Mouse (Mus musculus) frontal cortex, postnatal 14 days (tissue): ENCODE data around the gene Psme1.

Source experiments
- DNase-seq, 2 experiments: peaks; one replicate each; pipeline ENCODE4 v3.0.0; 2022; ENCODE audit warnings: low spot score in 2 of 2

Psme1 gene

GRCm38 (mm10) chr14:55598521-55599390, 20.8 kb downstream of the Psme1 start:
- DNase-seq = no peak

DNA sequence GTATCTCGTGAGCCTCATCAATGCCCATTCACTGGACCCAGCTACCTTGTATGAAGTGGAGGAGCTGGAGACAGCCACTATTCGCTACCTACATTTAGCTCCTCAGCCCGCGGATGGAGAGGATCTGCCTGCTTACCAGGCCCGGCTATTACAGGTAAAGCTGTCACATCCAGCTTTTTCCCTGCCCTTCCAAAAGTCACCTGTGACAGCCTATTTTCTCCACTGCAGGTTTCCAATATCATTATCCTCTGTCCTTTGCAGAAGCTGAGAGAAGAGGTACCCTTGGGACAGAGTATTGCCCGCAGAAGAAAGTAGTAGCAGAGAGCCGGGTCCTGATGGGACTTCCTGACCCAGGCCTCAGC, 25.3 kb downstream of the Psme1 start, which contains the start of gene Irf9:
TSS of gene Irf9 (plus strand) at position 301 of the 362 bp plus-strand sequence.
- no peak for DNase-seq

DNA sequence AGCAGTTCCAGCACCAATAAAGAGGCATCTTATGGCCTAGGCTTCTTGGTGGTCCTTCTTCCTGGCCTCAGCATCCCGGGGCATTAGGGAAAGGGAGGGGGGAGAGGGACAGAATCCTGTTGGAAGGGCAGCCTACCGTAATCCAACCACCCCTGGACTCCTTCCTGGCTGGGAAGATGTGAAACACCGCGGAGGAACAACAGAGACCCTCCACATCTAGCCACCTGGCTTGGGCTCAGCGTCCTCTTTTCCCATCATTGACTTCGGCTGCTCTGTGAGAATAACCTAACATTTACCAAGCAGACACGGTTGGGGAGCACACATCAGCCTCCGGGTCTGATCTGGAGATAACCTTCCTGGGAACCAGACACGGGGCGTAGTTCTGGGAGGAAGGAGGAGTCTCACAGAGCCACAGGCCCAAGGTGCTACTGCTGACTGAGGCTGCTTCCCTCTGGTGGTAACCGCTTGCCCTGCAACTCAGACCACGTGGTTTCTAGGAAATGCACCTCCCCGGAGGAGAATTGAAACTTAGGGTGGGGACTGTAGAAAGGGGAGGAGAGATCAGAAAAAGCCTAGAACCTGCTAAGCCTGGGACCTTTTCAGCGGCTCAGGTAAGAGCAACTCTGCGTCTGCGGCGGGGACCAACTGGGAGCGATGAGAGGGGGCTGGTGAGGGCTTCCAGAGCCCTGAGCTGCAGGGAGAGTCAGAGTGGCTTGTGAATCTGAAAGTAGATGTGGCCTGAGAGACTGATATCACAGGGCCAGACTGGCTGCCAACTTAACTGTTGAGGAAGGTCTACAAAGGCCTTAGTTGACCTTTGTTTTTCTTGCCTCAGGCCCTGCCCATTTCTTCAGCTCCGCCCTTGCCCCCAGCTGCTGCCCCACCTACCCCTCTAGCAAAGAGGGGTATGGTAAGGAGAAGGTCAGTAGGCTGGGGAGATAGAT, 26.0 kb downstream of the Psme1 start:
- DNase-seq = peak; percentile 80 to 83

DNA sequence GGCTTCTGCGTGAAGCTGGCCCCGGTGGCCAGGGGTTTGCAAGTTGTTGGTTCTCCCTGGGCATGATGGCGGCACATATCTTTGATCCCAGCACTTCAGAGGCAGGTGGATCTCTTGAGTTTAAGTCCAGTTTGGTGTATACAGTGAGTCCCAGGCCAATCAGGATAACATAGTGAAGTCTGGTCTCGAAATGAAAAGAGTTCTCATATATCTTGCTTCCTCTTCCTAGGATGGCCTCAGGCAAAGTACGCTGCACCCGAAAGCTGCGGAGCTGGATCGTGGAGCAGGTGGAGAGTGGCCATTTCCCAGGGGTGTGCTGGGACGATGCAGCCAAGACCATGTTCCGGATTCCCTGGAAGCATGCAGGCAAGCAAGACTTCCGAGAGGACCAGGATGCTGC, 26.9 kb downstream of the Psme1 start:
- DNase-seq = no peak

DNA sequence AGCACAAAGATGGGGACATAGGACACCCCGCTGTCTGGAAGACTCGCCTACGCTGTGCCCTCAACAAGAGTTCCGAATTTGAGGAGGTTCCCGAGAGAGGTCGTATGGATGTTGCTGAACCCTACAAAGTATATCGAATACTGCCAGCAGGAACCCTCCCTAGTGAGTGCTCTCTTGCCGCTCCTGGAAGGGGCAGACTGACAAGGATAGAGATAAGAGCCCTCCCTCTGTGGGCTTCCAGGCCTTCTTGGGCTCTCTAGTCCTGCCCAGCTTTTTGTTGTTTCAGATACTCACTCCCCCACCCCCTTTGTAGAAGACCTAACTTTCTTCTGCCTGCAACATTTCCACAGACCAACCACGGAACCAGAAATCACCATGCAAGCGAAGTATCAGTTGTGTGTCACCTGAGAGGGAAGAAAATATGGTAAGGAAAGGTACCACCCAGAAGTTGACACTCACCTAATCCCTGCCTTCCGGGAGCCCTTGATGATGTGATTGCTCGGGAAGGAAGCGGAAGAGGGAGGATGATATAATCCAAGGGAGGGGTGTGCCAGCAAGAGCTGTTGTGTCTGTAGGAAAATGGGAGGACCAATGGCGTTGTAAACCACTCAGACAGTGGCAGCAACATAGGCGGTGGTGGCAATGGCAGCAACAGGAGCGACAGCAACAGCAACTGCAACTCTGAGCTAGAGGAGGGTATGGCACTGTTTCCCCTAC, 28.0 kb downstream of the Psme1 start:
- no peak for DNase-seq

GRCm38 (mm10) chr14:55608339-55608738, 30.4 kb downstream of the Psme1 start:
- DNase-seq = no peak

- DNase-seq = no peak
Measured at GRCm38 (mm10) chr14:55613346-55613745, 35.4 kb downstream of the Psme1 start.

DNA sequence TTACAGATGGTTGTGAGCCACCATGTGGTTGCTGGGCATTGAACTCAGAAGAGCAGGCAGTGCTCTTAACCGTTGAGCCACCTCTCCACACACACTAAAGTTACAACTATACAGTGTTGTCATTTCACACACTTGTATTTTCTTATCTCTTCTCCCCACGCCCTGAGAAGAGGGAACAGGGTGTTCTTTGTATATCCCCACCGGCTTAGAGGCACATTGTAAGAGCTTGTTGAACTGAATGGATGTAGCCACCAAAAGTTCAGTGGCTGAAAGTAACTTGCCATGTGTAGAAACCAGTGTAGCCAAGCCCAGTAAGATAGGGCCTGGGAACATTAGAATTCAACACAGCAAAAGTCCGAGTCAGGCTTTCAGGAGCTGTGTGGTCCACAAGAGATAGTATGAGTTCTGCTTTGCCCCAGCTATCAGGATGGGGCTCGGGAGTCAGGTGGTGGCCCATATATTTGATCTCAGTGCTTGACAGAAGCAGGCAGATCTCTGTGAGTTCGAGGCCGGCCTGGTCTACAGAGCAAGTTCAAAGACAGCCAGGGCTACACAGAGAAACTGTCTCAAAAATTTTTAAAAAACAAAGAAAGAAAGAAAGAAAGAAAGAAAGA, 36.7 kb downstream of the Psme1 start:
- no peak for DNase-seq

GRCm38 (mm10) chr14:55615876-55616275, 38.0 kb downstream of the Psme1 start:
- no peak for DNase-seq

DNA sequence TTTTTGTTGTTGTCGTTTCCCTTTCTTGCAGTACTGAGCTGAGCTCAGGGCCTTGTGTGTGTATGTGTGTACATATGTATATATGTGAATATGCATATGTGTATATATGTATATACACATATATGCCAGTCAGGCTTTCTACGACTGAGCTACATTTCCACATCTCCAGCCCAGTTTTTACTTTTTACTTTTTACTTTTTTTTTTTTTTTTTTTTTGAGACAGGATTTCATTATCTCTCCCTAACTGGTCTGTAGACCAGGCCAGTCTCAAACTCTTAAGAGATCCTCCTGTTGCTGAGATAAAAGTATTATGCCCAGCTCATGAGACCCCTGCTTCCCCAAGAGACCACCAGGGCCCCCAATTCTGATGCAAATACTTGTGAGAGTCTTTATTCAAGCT, 38.9 kb downstream of the Psme1 start:
- DNase-seq = no peak

GRCm38 (mm10) chr14:55617822-55618221, 39.9 kb downstream of the Psme1 start, which contains the start of gene Rec8:
Gene Rec8 (plus strand): TSS chr14:55618037.
- DNase-seq = no peak

DNA sequence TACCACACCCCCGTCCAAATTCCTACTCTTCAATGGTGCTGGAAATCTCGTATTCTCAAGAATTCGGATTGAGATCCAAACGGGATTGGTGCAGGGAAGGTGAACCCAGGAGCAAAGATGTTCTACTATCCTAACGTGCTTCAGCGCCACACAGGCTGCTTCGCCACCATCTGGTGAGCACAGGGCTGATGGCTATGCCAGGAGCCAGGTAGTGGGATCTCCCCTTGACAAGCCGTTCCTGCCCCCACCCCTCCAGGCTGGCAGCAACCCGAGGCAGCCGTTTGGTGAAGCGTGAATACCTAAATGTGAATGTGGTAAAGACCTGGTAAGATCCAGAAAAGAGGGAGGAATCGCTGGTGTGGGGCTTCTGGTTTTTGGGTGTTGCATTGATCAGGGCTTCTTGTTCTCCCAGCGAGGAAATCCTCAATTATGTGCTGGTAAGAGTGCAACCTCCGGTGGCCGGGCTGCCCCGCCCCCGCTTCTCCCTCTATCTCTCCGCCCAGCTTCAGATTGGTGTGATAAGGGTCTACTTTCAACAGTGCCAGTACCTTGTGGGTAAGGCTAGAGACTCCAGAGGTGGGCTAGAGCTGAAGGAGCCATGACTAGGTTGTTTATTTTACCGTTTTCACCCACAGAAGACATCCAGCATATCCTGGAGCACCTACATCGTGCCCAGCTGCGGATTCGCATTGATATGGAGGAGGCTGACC, 40.7 kb downstream of the Psme1 start:
- no peak for DNase-seq

- no peak for DNase-seq
Measured at GRCm38 (mm10) chr14:55628077-55628827, 50.3 kb downstream of the Psme1 start.

DNA sequence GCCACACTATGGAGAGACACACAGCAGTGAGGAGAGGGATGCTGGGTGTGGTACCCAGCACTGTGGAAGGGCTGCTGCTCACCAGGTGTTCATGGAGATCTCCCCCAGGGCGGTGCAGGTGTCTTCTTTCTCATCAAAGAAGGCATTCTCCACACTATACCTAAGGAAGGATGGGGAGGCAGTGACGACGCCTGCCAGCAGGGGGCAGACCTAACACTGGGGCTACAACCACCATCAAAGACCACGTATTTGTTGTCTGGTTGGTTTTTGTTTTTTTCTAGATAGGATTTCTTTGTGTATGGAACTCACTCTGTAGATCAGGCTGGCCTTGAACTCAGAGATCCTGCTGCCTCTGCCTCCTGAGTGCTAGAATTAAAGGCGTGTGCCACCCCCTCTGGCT, 51.4 kb downstream of the Psme1 start:
- DNase-seq = no peak
